Mouse (Mus musculus): ENCODE results near the gene Fezf2. TPM values are rescaled to one million over a fixed set of nuclear protein-coding genes. Genes with fewer than 3 reads are reported as not detected.

Gene Fezf2
- polyA plus RNA-seq, 2 experiments, result not detected

DNA sequence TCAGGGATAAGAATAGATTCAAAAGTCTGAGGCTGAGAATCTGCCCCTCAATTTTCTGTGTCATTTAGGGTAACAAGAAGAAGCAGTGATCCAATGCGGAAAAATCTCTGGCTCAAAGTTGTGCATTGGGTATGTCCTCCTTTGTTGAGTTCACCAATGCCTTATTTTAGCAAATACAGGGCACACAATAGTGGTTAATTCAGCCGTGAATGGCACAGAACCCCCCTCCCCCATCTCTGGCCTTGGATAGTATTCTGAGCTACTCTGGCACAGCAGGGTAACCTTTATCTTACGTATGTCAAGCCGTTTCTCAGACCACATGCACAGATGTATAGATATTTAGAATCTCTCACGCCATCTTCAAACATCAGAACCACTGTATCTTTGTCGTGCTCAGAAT lies 48.3 kb downstream of the Fezf2 start:
- H3K4me1 ChIP-seq (replicated peaks; ENCODE audit: control insufficient read depth in 2 of 2, insufficient read depth in 2 of 2, low read length in 1 of 2), result no peaks in the 10 kb centered on the region
- H3K9me3 ChIP-seq (ENCODE audit: control insufficient read depth, low read length), result no peaks in the 10 kb centered on the region
- H3K27ac ChIP-seq, result no peak overlapping the region
- no peaks in the 10 kb centered on the region; the same call in 1 of the 2 replicates for H3K36me3 ChIP-seq (replicated peaks; ENCODE audit: control insufficient read depth, insufficient read depth, low read depth)
- H3K4me3 ChIP-seq (ENCODE audit: insufficient read depth in 1 of 2, low read depth in 2 of 2, low read length in 2 of 2), result no peak overlapping the region
- no peak overlapping the region for H3K9ac ChIP-seq (replicated peaks)
- 62% methylated on average over 6 of the region's 6 CpGs for WGBS (ENCODE audit: insufficient replicate concordance)
- TF ChIP-seq EP300 (IDR thresholded peaks at IDR 0.05; ENCODE audit: low read depth) (no peak), CTCF (IDR thresholded peaks at IDR 0.05; ENCODE audit: low read depth) (no peak)
- H3K27me3 ChIP-seq (ENCODE audit: control insufficient read depth, insufficient read depth, low read length), result no peaks in the 10 kb centered on the region
- no peak overlapping the region for H3K4me2 ChIP-seq (ENCODE audit: low read depth)
- DNase-seq (ENCODE audit: low read depth in 3 of 3, low spot score in 3 of 3), result no peak
- no peak for ATAC-seq (ENCODE audit: insufficient read depth)

DNA sequence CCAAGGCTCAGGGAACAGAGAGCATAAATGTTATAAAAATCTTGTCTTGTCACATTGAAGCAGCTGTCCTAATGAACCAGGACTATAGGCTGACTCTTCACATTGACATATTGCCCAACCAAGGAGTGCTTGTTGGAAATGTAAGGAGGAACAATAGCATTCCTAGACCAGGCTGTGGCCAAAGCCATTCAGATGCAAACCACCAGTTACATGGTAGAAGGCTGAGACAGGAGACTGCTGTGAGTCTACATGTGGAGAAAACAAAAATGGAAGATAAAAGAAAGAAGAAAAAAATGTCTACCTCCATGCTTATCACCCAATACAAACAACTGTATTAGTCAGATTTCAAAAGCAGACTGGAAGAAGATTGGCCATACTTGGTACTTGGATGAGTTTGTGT lies 48.8 kb downstream of the Fezf2 start:
- H3K9ac ChIP-seq (replicated peaks), result no peak overlapping the region
- no peak for ATAC-seq (ENCODE audit: insufficient read depth)
- H3K36me3 ChIP-seq (replicated peaks; ENCODE audit: control insufficient read depth, insufficient read depth, low read depth), result no peaks in the 10 kb centered on the region; the same call in 1 of the 2 replicates
- no peak for DNase-seq (ENCODE audit: low read depth in 3 of 3, low spot score in 3 of 3)
- H3K9me3 ChIP-seq (ENCODE audit: control insufficient read depth, low read length), result no peaks in the 10 kb centered on the region
- no peak overlapping the region for H3K27ac ChIP-seq
- TF ChIP-seq EP300 (IDR thresholded peaks at IDR 0.05; ENCODE audit: low read depth) (no peak), CTCF (IDR thresholded peaks at IDR 0.05; ENCODE audit: low read depth) (no peak)
- H3K4me3 ChIP-seq (ENCODE audit: insufficient read depth in 1 of 2, low read depth in 2 of 2, low read length in 2 of 2), result no peak overlapping the region
- H3K27me3 ChIP-seq (ENCODE audit: control insufficient read depth, insufficient read depth, low read length), result no peaks in the 10 kb centered on the region
- no peak overlapping the region for H3K4me2 ChIP-seq (ENCODE audit: low read depth)
- no peaks in the 10 kb centered on the region for H3K4me1 ChIP-seq (replicated peaks; ENCODE audit: control insufficient read depth in 2 of 2, insufficient read depth in 2 of 2, low read length in 1 of 2)

DNA sequence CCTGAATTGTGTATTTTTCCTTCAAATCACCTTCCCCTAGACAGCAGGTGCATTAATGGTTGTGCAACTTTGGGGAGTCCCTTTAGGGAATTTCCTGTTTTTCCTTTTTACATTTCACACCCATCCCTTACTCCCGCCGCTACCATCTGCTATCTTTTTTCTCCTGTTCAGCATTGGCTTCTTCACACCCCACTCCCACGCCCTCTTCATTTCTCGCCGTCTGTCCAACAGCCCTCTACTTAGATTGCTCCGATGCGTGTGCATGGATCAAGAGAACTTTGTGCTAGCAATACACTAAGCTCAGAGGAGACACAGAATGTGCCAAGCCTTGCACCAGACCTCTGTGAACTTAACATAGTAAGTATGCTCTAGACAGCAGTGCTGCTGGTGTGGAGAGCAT lies 51.6 kb downstream of the Fezf2 start:
- H3K4me2 ChIP-seq (ENCODE audit: low read depth), result no peak overlapping the region
- TF ChIP-seq CTCF (IDR thresholded peaks at IDR 0.05; ENCODE audit: low read depth) (no peak), EP300 (IDR thresholded peaks at IDR 0.05; ENCODE audit: low read depth) (no peak)
- H3K36me3 ChIP-seq (replicated peaks; ENCODE audit: control insufficient read depth, insufficient read depth, low read depth), result no peaks in the 10 kb centered on the region; the same call in 1 of the 2 replicates
- H3K27me3 ChIP-seq (ENCODE audit: control insufficient read depth, insufficient read depth, low read length), result no peaks in the 10 kb centered on the region
- H3K27ac ChIP-seq, result no peak overlapping the region
- no peaks in the 10 kb centered on the region for H3K4me1 ChIP-seq (replicated peaks; ENCODE audit: control insufficient read depth in 2 of 2, insufficient read depth in 2 of 2, low read length in 1 of 2)
- DNase-seq (ENCODE audit: low read depth in 3 of 3, low spot score in 3 of 3) (no peak), ATAC-seq (ENCODE audit: insufficient read depth) (no peak)
- no peak overlapping the region for H3K9ac ChIP-seq (replicated peaks)
- H3K9me3 ChIP-seq (ENCODE audit: control insufficient read depth, low read length), result no peaks in the 10 kb centered on the region
- no peak overlapping the region for H3K4me3 ChIP-seq (ENCODE audit: insufficient read depth in 1 of 2, low read depth in 2 of 2, low read length in 2 of 2)
- WGBS (ENCODE audit: insufficient replicate concordance), result 80% methylated on average over 7 of the region's 7 CpGs

Other genes starting within 250 kb of the Fezf2 start
- 0.02 and 0.06 TPM in 2 replicates for gene Gm49355, start 64.2 kb downstream of the Fezf2 start, polyA plus RNA-seq (2012; rRNA removed)
- gene Gm49355, start 64.2 kb downstream of the Fezf2 start, polyA plus RNA-seq (2014; fragmentation: Nextera tagmentation; extraction: Ambion mirVana), result not detected in 2 replicates
- gene 3830406C13Rik, start 64.0 kb downstream of the Fezf2 start, polyA plus RNA-seq (2012; rRNA removed), result 4.1 and 8.3 TPM in 2 replicates
- 19.1 and 19.5 TPM in 2 replicates for gene 3830406C13Rik, start 64.0 kb downstream of the Fezf2 start, polyA plus RNA-seq (2014; fragmentation: Nextera tagmentation; extraction: Ambion mirVana)